Comparison of ENCODE assay signal across 23 mouse cellular contexts in genomic region chr3:77897244-77897643, GRCm38 (mm10).
A peak's percentile ranks its signal among the peaks of the same experiment; 100 is the strongest.
DNase-seq lines count a peak whose midpoint lies in the region; ATAC-seq and TF ChIP-seq lines count a peak whose summit lies in the region.
"Had no signal": no experiment of that assay in that cellular context is flagged by ENCODE, and none has a peak within 500 bp of the region (broad histone marks: within the 10 kb centered on the region; RNA-seq: fewer than 3 reads in every experiment).

No protein-coding gene starts in this region.

- no peaks in the 10 kb centered on the region for H3K27me3 ChIP-seq in hindbrain, postnatal 0 days (ENCODE audit: insufficient read depth, low read length)
- no peaks in the 10 kb centered on the region for H3K27me3 ChIP-seq in hindbrain, embryonic 16.5 days (replicated peaks; ENCODE audit: control insufficient read depth, insufficient read depth, low read length)
- H3K27me3 ChIP-seq in intestine, postnatal 0 days (replicated peaks; ENCODE audit: control insufficient read depth, insufficient read depth, low read length): no peaks in the 10 kb centered on the region
- H3K27me3 ChIP-seq: embryonic facial prominence, embryonic 13.5 days; forebrain, embryonic 15.5 days; limb, embryonic 15.5 days; lung, embryonic 15.5 days; midbrain, embryonic 15.5 days had no signal

- no peak overlapping the region for H3K9ac ChIP-seq in hindbrain, postnatal 0 days (replicated peaks; ENCODE audit: low read length)
- H3K9ac ChIP-seq in hindbrain, embryonic 16.5 days (ENCODE audit: low read depth, low read length): no peak overlapping the region
- no peak overlapping the region for H3K9ac ChIP-seq in intestine, postnatal 0 days (ENCODE audit: low read depth, low read length)
- H3K9ac ChIP-seq: embryonic facial prominence, embryonic 13.5 days; forebrain, embryonic 15.5 days; limb, embryonic 15.5 days; lung, embryonic 15.5 days; midbrain, embryonic 15.5 days had no signal

- no peak for TF ChIP-seq CTCF in hindbrain, postnatal 0 days (IDR thresholded peaks at IDR 0.05; ENCODE audit: low read depth)
- no peak for TF ChIP-seq CTCF in intestine, postnatal 0 days (IDR thresholded peaks at IDR 0.05; ENCODE audit: low read depth)

- no peak for ATAC-seq in hindbrain, postnatal 0 days
- ATAC-seq in hindbrain, embryonic 16.5 days: no peak
- no peak for ATAC-seq in intestine, postnatal 0 days
- ATAC-seq: CD4-positive, CD25-positive, alpha-beta regulatory T cell, adult 4 months; forebrain, embryonic 15.5 days; midbrain, embryonic 15.5 days had no signal

- H3K36me3 ChIP-seq in hindbrain, postnatal 0 days (ENCODE audit: insufficient read depth, low read length): no peaks in the 10 kb centered on the region
- no peaks in the 10 kb centered on the region for H3K36me3 ChIP-seq in hindbrain, embryonic 16.5 days (ENCODE audit: control insufficient read depth, insufficient read depth, low read length)
- H3K36me3 ChIP-seq in intestine, postnatal 0 days (ENCODE audit: control insufficient read depth, insufficient read depth): no peaks in the 10 kb centered on the region
- H3K36me3 ChIP-seq: embryonic facial prominence, embryonic 13.5 days; forebrain, embryonic 15.5 days; limb, embryonic 15.5 days; lung, embryonic 15.5 days; midbrain, embryonic 15.5 days had no signal

- peak; percentile 52 for DNase-seq in hindbrain, postnatal 0 days (ENCODE audit: low spot score)
- DNase-seq in brain, adult 2 months (ENCODE audit: low read depth, low spot score): peak; percentile 92
- peak; percentile 84 to 85 for DNase-seq in cerebellum, adult 18-20 months
- DNase-seq in cerebellum, postnatal 14 days: peak; percentile 85 to 93
- DNase-seq in right cerebral cortex, adult 2 months (ENCODE audit: low spot score in 2 of 2): no peak
- DNase-seq: adrenal gland, postnatal 14 days; embryo, embryonic 11 days; kidney, adult 18-20 months; kidney, postnatal 4 days; layer of hippocampus, adult 9-11 months; lung, postnatal 36 days; right cerebral cortex, postnatal 4 days; thymus, postnatal 36 days had no signal

- no peaks in the 10 kb centered on the region for H3K9me3 ChIP-seq in hindbrain, postnatal 0 days (ENCODE audit: low read length)
- no peaks in the 10 kb centered on the region for H3K9me3 ChIP-seq in hindbrain, embryonic 16.5 days (ENCODE audit: control insufficient read depth, low read length)
- no peaks in the 10 kb centered on the region for H3K9me3 ChIP-seq in intestine, postnatal 0 days (ENCODE audit: control insufficient read depth)
- H3K9me3 ChIP-seq: embryonic facial prominence, embryonic 13.5 days; forebrain, embryonic 15.5 days; limb, embryonic 15.5 days; lung, embryonic 15.5 days; midbrain, embryonic 15.5 days had no signal

- no peak overlapping the region for H3K27ac ChIP-seq in hindbrain, postnatal 0 days
- H3K27ac ChIP-seq in hindbrain, embryonic 16.5 days (ENCODE audit: low read depth, low read length): no peak overlapping the region
- H3K27ac ChIP-seq in intestine, postnatal 0 days (ENCODE audit: low read depth, low read length): no peak overlapping the region
- H3K27ac ChIP-seq: embryonic facial prominence, embryonic 13.5 days; forebrain, embryonic 15.5 days; limb, embryonic 15.5 days; lung, embryonic 15.5 days; midbrain, embryonic 15.5 days had no signal

- no peak overlapping the region for H3K4me2 ChIP-seq in hindbrain, postnatal 0 days (ENCODE audit: low read depth, low read length)
- H3K4me2 ChIP-seq in hindbrain, embryonic 16.5 days (ENCODE audit: low read length): no peak overlapping the region
- no peak overlapping the region for H3K4me2 ChIP-seq in intestine, postnatal 0 days (replicated peaks; ENCODE audit: low read depth)
- H3K4me2 ChIP-seq: embryonic facial prominence, embryonic 13.5 days; forebrain, embryonic 15.5 days; heart, embryonic 11.5 days; limb, embryonic 15.5 days; lung, embryonic 15.5 days; midbrain, embryonic 15.5 days had no signal

- no peak overlapping the region for H3K4me3 ChIP-seq in hindbrain, postnatal 0 days (ENCODE audit: low read length)
- H3K4me3 ChIP-seq in hindbrain, embryonic 16.5 days (ENCODE audit: low read length): no peak overlapping the region
- no peak overlapping the region for H3K4me3 ChIP-seq in intestine, postnatal 0 days (ENCODE audit: low read depth, low read length)
- H3K4me3 ChIP-seq: embryonic facial prominence, embryonic 13.5 days; forebrain, embryonic 15.5 days; limb, embryonic 15.5 days; lung, embryonic 15.5 days; midbrain, embryonic 15.5 days; myocyte had no signal

- WGBS in hindbrain, postnatal 0 days: 78% methylated on average over 4 of the region's 4 CpGs
- 90% methylated on average over 4 of the region's 4 CpGs for WGBS in hindbrain, embryonic 16.5 days
- WGBS in intestine, postnatal 0 days: 74% methylated on average over 4 of the region's 4 CpGs

- H3K4me1 ChIP-seq in hindbrain, postnatal 0 days (ENCODE audit: insufficient read depth, low read length): no peaks in the 10 kb centered on the region
- H3K4me1 ChIP-seq in hindbrain, embryonic 16.5 days (ENCODE audit: control insufficient read depth, insufficient read depth, low read depth, low read length): no peaks in the 10 kb centered on the region
- no peaks in the 10 kb centered on the region for H3K4me1 ChIP-seq in intestine, postnatal 0 days (replicated peaks; ENCODE audit: control insufficient read depth, insufficient read depth, low read length)
- H3K4me1 ChIP-seq: embryonic facial prominence, embryonic 13.5 days; forebrain, embryonic 15.5 days; limb, embryonic 15.5 days; lung, embryonic 15.5 days; midbrain, embryonic 15.5 days had no signal

Comparison
In these comparisons a context has a peak if more than half of its experiments do, and no peak if none do; other contexts are left out.
1. DNase-seq: peak in hindbrain, postnatal 0 days (single experiment), brain, adult 2 months (single experiment), cerebellum, adult 18-20 months (2 of 2) and cerebellum, postnatal 14 days (2 of 2); none in right cerebral cortex, adult 2 months (0 of 2).